Comparison of ENCODE assay signal across 8 mouse cellular contexts in genomic region chr5:112576361-112576992, GRCm38 (mm10). TPM values are rescaled to one million over a fixed set of nuclear protein-coding genes. Genes with fewer than 3 reads are reported as not detected.
DNase-seq lines count a peak whose midpoint lies in the region; ATAC-seq and TF ChIP-seq lines count a peak whose summit lies in the region.
"Had no signal": no experiment of that assay in that cellular context is flagged by ENCODE, and none has a peak within 500 bp of the region (broad histone marks: within the 10 kb centered on the region; RNA-seq: fewer than 3 reads in every experiment).

No protein-coding gene starts in this region.

- no peak overlapping the region for H3K9ac ChIP-seq in liver, embryonic 11.5 days (ENCODE audit: low read depth, low read length)
- H3K9ac ChIP-seq in hindbrain, embryonic 16.5 days (ENCODE audit: low read depth, low read length): peak overlapping the region; percentile 70
- peak overlapping the region; percentile 96 for H3K9ac ChIP-seq in midbrain, postnatal 0 days (replicated peaks; ENCODE audit: low read length, poor library complexity, severe bottlenecking)
- H3K9ac ChIP-seq: liver, embryonic 14.5 days had no signal

- H3K27me3 ChIP-seq in liver, embryonic 11.5 days (replicated peaks; ENCODE audit: control insufficient read depth, insufficient read depth, low read length): peaks cover 46% of the 10 kb centered on the region
- peaks cover 85% of the 10 kb centered on the region for H3K27me3 ChIP-seq in embryonic facial prominence, embryonic 10.5 days (replicated peaks; ENCODE audit: low read depth, poor library complexity, severe bottlenecking)
- H3K27me3 ChIP-seq in hindbrain, embryonic 16.5 days (replicated peaks; ENCODE audit: control insufficient read depth, insufficient read depth, low read length): no peaks in the 10 kb centered on the region
- no peaks in the 10 kb centered on the region for H3K27me3 ChIP-seq in midbrain, postnatal 0 days (ENCODE audit: insufficient read depth, low read length)

- H3K36me3 ChIP-seq in liver, embryonic 11.5 days (ENCODE audit: control insufficient read depth, insufficient read depth, low read length): no peaks in the 10 kb centered on the region
- no peaks in the 10 kb centered on the region for H3K36me3 ChIP-seq in embryonic facial prominence, embryonic 10.5 days (replicated peaks)
- H3K36me3 ChIP-seq in hindbrain, embryonic 16.5 days (ENCODE audit: control insufficient read depth, insufficient read depth, low read length): no peaks in the 10 kb centered on the region
- H3K36me3 ChIP-seq in midbrain, postnatal 0 days (ENCODE audit: insufficient read depth, low read length): no peaks in the 10 kb centered on the region

- no peak for TF ChIP-seq CTCF in midbrain, postnatal 0 days (IDR thresholded peaks at IDR 0.05)

- H3K4me2 ChIP-seq in liver, embryonic 11.5 days: peak overlapping the region; percentile 55
- H3K4me2 ChIP-seq in hindbrain, embryonic 16.5 days (ENCODE audit: low read length): peak overlapping the region; percentile 71
- peak overlapping the region; percentile 82 for H3K4me2 ChIP-seq in midbrain, postnatal 0 days (ENCODE audit: low read depth, low read length, poor library complexity, severe bottlenecking)

- no peak for ATAC-seq in liver, embryonic 11.5 days (replicated peaks; ENCODE audit: low FRiP score)
- ATAC-seq in hindbrain, embryonic 16.5 days: 0 out of 2 replicates have a peak, but pooled peaks have one; percentile 5
- ATAC-seq in midbrain, postnatal 0 days (ENCODE audit: low FRiP score): peak; percentile 32; the same call in 1 of the 2 replicates

- no peak overlapping the region for H3K27ac ChIP-seq in liver, embryonic 11.5 days (ENCODE audit: low read depth, low read length)
- H3K27ac ChIP-seq in embryonic facial prominence, embryonic 10.5 days (replicated peaks): no peak overlapping the region; the same call in 1 of the 2 replicates
- H3K27ac ChIP-seq in hindbrain, embryonic 16.5 days (ENCODE audit: low read depth, low read length): peak overlapping the region; percentile 90
- H3K27ac ChIP-seq in midbrain, postnatal 0 days (ENCODE audit: low read depth, low read length): peak overlapping the region; percentile 87
- H3K27ac ChIP-seq: liver, embryonic 14.5 days had no signal

- peak overlapping the region; percentile 26 for H3K4me3 ChIP-seq in liver, embryonic 11.5 days (ENCODE audit: low read depth, low read length)
- H3K4me3 ChIP-seq in embryonic facial prominence, embryonic 10.5 days: peak overlapping the region; percentile 56
- peak overlapping the region; percentile 51 for H3K4me3 ChIP-seq in hindbrain, embryonic 16.5 days (ENCODE audit: low read length)
- peak overlapping the region; percentile 83 for H3K4me3 ChIP-seq in midbrain, postnatal 0 days (ENCODE audit: low read depth, low read length)

- H3K4me1 ChIP-seq in liver, embryonic 11.5 days (replicated peaks; ENCODE audit: control insufficient read depth, insufficient read depth, low read length): no peaks in the 10 kb centered on the region
- H3K4me1 ChIP-seq in embryonic facial prominence, embryonic 10.5 days: peaks cover 26% of the 10 kb centered on the region
- H3K4me1 ChIP-seq in hindbrain, embryonic 16.5 days (ENCODE audit: control insufficient read depth, insufficient read depth, low read depth, low read length): peaks cover 26% of the 10 kb centered on the region
- H3K4me1 ChIP-seq in midbrain, postnatal 0 days (ENCODE audit: insufficient read depth, low read length): peaks cover 17% of the 10 kb centered on the region; the same call in 1 of the 2 replicates

- no peak for DNase-seq in liver, embryonic 11.5 days (ENCODE audit: low spot score)
- DNase-seq in liver: no peak
- DNase-seq in embryonic facial prominence, embryonic 10.5 days (ENCODE audit: low spot score): no peak
- DNase-seq in midbrain, postnatal 0 days (ENCODE audit: low spot score): peak; percentile 66
- DNase-seq in thymus, postnatal 0 days (ENCODE audit: low spot score): no peak
- DNase-seq in adrenal gland, postnatal 4 days (ENCODE audit: low spot score in 2 of 2): no peak

- no peaks in the 10 kb centered on the region for H3K9me3 ChIP-seq in liver, embryonic 11.5 days (ENCODE audit: control insufficient read depth, low read length)
- H3K9me3 ChIP-seq in embryonic facial prominence, embryonic 10.5 days: no peaks in the 10 kb centered on the region
- H3K9me3 ChIP-seq in hindbrain, embryonic 16.5 days (ENCODE audit: control insufficient read depth, low read length): no peaks in the 10 kb centered on the region
- H3K9me3 ChIP-seq in midbrain, postnatal 0 days (ENCODE audit: low read length): no peaks in the 10 kb centered on the region

- WGBS in liver, embryonic 11.5 days: 3% methylated on average over 48 of the region's 48 CpGs
- WGBS in embryonic facial prominence, embryonic 10.5 days: 1% methylated on average over 48 of the region's 48 CpGs
- WGBS in hindbrain, embryonic 16.5 days: 1% methylated on average over 48 of the region's 48 CpGs
- WGBS in midbrain, postnatal 0 days: 1% methylated on average over 48 of the region's 48 CpGs

RNA-seq across cellular contexts. Expression of gene Sez6l, which starts 0.5 kb away (rescaled TPM):
- polyA plus RNA-seq in liver, embryonic 11.5 days (2014; fragmentation: Nextera tagmentation; extraction: Ambion mirVana): 0.08 TPM in 2 replicates
- polyA plus RNA-seq in embryonic facial prominence, embryonic 10.5 days (2016; fragmentation: Nextera tagmentation; extraction: Ambion mirVana): 0.63 and 0.75 TPM in 2 replicates
- 42.8 and 52.7 TPM in 2 replicates for polyA plus RNA-seq in hindbrain, embryonic 16.5 days (2015; fragmentation: Nextera tagmentation; extraction: Ambion mirVana)
- 101 and 115 TPM in 2 replicates for total RNA-seq in midbrain, postnatal 0 days (2014; rRNA removed)
- 60.7 and 65.7 TPM in 2 replicates for polyA plus RNA-seq in midbrain, postnatal 0 days (2015; fragmentation: Nextera tagmentation; extraction: Ambion mirVana)
- 0.23 and 0.25 TPM in 2 replicates for polyA plus RNA-seq in thymus, postnatal 0 days (2015; fragmentation: Nextera tagmentation; extraction: Ambion mirVana)
- 1 to 10 TPM; 7.6 to 8.7 TPM for total RNA-seq in adrenal gland, postnatal 4 days (2021)

Comparison
In these comparisons a context has a peak if more than half of its experiments do, and no peak if none do; other contexts are left out.
1. H3K27ac ChIP-seq: peak in hindbrain, embryonic 16.5 days (single experiment) and midbrain, postnatal 0 days (single experiment); none in liver, embryonic 11.5 days (single experiment) and embryonic facial prominence, embryonic 10.5 days (single experiment).
2. H3K4me3 ChIP-seq: peak in every context shown above with its lines; median percentile 83 in midbrain, postnatal 0 days; 56 in embryonic facial prominence, embryonic 10.5 days; 51 in hindbrain, embryonic 16.5 days; 26 in liver, embryonic 11.5 days.
3. RNA of gene Sez6l, which starts 0.5 kb away (polyA plus RNA-seq): 60.7 to 65.7 TPM in midbrain, postnatal 0 days and 42.8 to 52.7 TPM in hindbrain, embryonic 16.5 days; 0.63 to 0.75 TPM in embryonic facial prominence, embryonic 10.5 days, 0.23 to 0.25 TPM in thymus, postnatal 0 days and 0.08 TPM in liver, embryonic 11.5 days; every median in the first group is over 10 times any median in the second.
4. Peak in every context shown above with its lines, with median percentiles within 50 percentile points of each other: H3K4me2 ChIP-seq.